Mouse (Mus musculus): ENCODE results near the gene Cbl. TPM values are rescaled to one million over a fixed set of nuclear protein-coding genes. Genes with fewer than 3 reads are reported as not detected.

Gene Cbl
- polyA plus RNA-seq, 1 experiment from 2014 or later = 5.1 TPM

- no peak for ATAC-seq (ENCODE audit: insufficient read depth)
- H3K9ac ChIP-seq = no peak overlapping the region
- 90% methylated on average over 4 of the region's 4 CpGs for WGBS (ENCODE audit: insufficient replicate concordance)
- H3K4me1 ChIP-seq (replicated peaks) = peaks cover 5% of the 10 kb centered on the region; the same call in 1 of the 2 replicates
- H3K27me3 ChIP-seq = no peaks in the 10 kb centered on the region
- peaks cover 11% of the 10 kb centered on the region; the same call in 1 of the 2 replicates for H3K36me3 ChIP-seq (replicated peaks)
- H3K4me3 ChIP-seq (replicated peaks) = no peak overlapping the region
- no peaks in the 10 kb centered on the region for H3K9me3 ChIP-seq (replicated peaks)
- H3K4me2 ChIP-seq = no peak overlapping the region
- no peak overlapping the region for H3K27ac ChIP-seq (replicated peaks)
Measured at GRCm38 (mm10) chr9:44212406-44212805, 21.4 kb downstream of the Cbl start.

DNA sequence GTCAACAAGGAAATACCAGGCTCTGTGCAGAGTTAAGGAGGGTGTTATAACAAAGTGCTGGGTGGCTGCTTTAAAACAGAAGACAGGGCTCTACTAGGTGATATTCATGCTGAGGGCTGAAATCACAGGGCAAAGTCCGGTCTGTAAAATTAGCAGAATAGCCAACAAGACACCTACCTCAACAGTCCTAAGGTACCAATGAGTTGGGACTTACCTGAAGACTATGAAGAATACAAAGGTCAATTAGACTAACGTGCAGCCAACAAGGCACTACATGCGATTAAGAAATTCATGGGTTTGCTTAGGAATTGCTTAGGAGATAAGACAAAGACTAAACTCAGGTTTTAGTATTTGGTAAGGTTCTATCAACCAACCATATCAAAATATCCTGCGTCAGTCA is 24.4 kb downstream of the Cbl start:
- no peak overlapping the region for H3K4me3 ChIP-seq (replicated peaks)
- no peak for ATAC-seq (ENCODE audit: insufficient read depth)
- H3K27me3 ChIP-seq = no peaks in the 10 kb centered on the region
- WGBS (ENCODE audit: insufficient replicate concordance) = 78% methylated on average over 4 of the region's 4 CpGs
- no peak overlapping the region for H3K27ac ChIP-seq (replicated peaks)
- peaks cover 11% of the 10 kb centered on the region; the same call in 1 of the 2 replicates for H3K36me3 ChIP-seq (replicated peaks)
- H3K9ac ChIP-seq = no peak overlapping the region
- no peak overlapping the region for H3K4me2 ChIP-seq
- peaks cover 5% of the 10 kb centered on the region for H3K4me1 ChIP-seq (replicated peaks)
- no peaks in the 10 kb centered on the region for H3K9me3 ChIP-seq (replicated peaks)

DNA sequence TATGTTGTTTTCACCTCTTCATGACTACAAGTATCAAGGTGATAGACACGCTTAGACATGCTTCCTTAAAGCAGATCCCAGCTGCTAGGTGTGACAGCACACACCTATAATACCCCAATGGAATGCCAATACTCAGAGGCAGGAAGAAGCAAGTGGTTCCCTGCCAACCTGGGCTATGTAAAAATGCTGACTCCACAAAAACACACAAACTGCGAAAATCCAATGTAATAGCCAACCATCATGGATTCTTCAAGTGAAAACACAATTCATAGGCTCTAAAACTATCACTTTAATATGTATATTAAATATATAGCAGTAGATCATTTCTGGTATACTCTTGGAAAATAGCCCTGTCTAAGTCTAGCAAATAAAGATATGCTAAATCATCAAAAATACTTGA is 26.0 kb downstream of the Cbl start:
- Histone ChIP-seq H3K4me1 (replicated peaks) (peaks cover 5% of the 10 kb centered on the region), H3K27ac (replicated peaks) (no peak overlapping the region), H3K36me3 (replicated peaks) (peaks cover 9% of the 10 kb centered on the region; the same call in 1 of the 2 replicates), H3K9ac (no peak overlapping the region), H3K9me3 (replicated peaks) (no peaks in the 10 kb centered on the region), H3K4me3 (replicated peaks) (no peak overlapping the region), H3K4me2 (no peak overlapping the region), H3K27me3 (no peaks in the 10 kb centered on the region)
- ATAC-seq (ENCODE audit: insufficient read depth) = no peak
- WGBS (ENCODE audit: insufficient replicate concordance) = 70% methylated on average over 2 of the region's 2 CpGs

DNA sequence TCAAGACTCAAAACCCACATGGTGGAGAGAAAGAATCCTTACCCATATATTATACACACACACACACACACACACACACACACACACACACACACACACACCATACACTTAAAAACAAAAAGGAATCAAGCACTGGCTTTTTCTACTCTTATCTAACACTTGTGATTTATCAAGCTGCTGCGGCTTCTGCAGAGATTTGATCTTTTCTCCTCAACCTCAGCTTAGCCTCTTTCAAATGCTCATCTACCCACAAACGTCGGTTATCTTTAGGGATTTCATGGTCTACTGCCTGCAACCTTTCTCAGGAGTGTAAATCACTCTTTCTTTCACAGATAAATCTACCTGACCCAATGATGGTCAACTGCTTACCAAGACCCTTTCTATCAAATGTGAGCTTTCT is 33.4 kb downstream of the Cbl start:
- no peaks in the 10 kb centered on the region for H3K4me1 ChIP-seq (replicated peaks)
- no peak for ATAC-seq (ENCODE audit: insufficient read depth)
- no peaks in the 10 kb centered on the region for H3K9me3 ChIP-seq (replicated peaks)
- no peaks in the 10 kb centered on the region for H3K27me3 ChIP-seq
- H3K9ac ChIP-seq = no peak overlapping the region
- no peak overlapping the region for H3K27ac ChIP-seq (replicated peaks)
- no peak overlapping the region for H3K4me2 ChIP-seq
- 55% methylated on average over 3 of the region's 3 CpGs for WGBS (ENCODE audit: insufficient replicate concordance)
- H3K36me3 ChIP-seq (replicated peaks) = peaks cover 29% of the 10 kb centered on the region
- no peak overlapping the region for H3K4me3 ChIP-seq (replicated peaks)

DNA sequence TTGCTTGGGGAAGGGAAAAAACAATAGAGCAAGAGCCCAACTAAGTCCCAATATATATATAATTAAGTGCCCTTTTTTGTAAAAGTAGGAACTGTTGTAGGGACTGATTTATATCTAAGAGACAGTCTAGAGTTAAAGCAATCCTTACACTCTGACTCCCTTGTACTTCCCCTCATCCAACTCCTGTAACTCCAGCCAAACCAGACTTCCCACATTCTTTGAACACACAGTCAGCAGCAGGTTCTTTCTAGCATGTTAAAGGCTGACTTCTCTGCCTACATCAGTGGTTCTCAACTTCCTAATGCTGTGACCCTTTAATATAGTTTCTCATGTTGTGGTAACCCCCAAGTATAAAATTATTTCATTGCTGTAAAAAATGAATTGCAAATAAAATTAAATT is 34.3 kb downstream of the Cbl start:
- Histone ChIP-seq H3K4me2 (no peak overlapping the region), H3K27me3 (no peaks in the 10 kb centered on the region), H3K27ac (replicated peaks) (no peak overlapping the region), H3K9ac (no peak overlapping the region), H3K36me3 (replicated peaks) (peaks cover 29% of the 10 kb centered on the region), H3K9me3 (replicated peaks) (no peaks in the 10 kb centered on the region), H3K4me3 (replicated peaks) (no peak overlapping the region), H3K4me1 (replicated peaks) (peaks cover under 1% of the 10 kb centered on the region; the same call in 1 of the 2 replicates)
- no peak for ATAC-seq (ENCODE audit: insufficient read depth)

DNA sequence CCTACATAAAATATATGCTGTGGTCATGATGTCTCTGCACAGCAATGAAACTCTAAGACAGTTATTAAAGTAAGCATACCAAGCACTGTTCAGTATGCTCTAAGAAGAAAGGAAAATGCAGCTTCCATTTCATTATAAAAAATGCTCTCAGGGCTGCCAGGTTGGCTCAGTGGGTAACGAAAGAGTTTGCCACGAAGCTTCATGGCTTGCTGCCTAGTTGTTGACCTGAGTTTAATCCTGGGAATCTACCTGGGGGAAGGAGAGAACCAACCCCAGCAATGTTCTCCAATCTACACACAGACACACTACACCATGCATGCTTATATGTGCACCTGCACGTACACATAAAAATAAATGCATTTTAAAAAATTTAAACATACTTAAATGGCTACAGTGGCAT is 34.7 kb downstream of the Cbl start:
- Histone ChIP-seq H3K9ac (no peak overlapping the region), H3K27me3 (no peaks in the 10 kb centered on the region), H3K36me3 (replicated peaks) (peaks cover 29% of the 10 kb centered on the region), H3K4me3 (replicated peaks) (no peak overlapping the region), H3K4me2 (no peak overlapping the region), H3K9me3 (replicated peaks) (no peaks in the 10 kb centered on the region), H3K4me1 (replicated peaks) (peaks cover 4% of the 10 kb centered on the region), H3K27ac (replicated peaks) (no peak overlapping the region)
- ATAC-seq (ENCODE audit: insufficient read depth) = no peak
- 77% methylated on average over 3 of the region's 3 CpGs for WGBS (ENCODE audit: insufficient replicate concordance)

DNA sequence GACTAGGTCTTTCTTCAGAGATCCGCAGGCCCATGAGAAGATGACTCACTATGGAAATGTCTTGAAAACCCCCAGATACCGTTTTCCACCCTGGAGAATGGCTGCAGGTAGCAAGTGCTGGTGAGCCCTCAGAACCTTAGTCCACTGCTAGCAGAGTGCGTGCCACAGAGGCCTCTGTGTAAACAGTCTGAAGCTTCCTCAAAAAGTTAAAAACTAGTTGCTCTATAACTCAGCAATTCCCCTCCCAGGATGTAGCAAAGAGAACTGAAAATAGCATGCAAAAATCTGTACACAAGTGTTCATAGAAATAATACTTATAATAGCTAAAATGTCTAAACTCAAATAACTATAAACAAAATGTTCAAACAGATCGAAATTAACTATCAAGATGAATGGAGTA is 37.5 kb downstream of the Cbl start:
- Histone ChIP-seq H3K4me3 (replicated peaks) (no peak overlapping the region), H3K27ac (replicated peaks) (no peak overlapping the region), H3K9me3 (replicated peaks) (no peaks in the 10 kb centered on the region), H3K4me2 (no peak overlapping the region), H3K27me3 (no peaks in the 10 kb centered on the region), H3K4me1 (replicated peaks) (peaks cover 14% of the 10 kb centered on the region), H3K36me3 (replicated peaks) (peaks cover 25% of the 10 kb centered on the region), H3K9ac (no peak overlapping the region)
- 64% methylated on average over 4 of the region's 4 CpGs for WGBS (ENCODE audit: insufficient replicate concordance)
- no peak for ATAC-seq (ENCODE audit: insufficient read depth)

DNA sequence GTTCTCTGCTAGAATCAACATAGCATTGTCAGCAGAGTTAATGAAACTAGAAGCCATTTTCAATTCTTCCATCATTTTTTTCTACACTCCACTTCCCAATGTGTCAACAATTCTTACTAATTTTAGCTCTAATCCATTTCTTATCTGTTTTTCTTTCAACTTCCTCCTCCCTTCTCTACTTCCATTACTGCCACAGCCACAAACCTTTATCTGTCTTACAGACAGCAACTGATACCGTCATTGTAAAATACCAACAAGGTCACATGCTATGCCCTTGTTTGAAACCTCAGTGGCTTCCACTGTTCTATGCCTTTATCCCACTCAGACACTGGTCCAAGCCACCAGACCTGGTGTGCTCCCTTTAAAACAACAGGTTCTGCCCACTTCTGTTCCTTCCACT is 39.8 kb downstream of the Cbl start:
- Histone ChIP-seq H3K4me3 (replicated peaks) (no peak overlapping the region), H3K4me1 (replicated peaks) (peaks cover 14% of the 10 kb centered on the region), H3K4me2 (no peak overlapping the region), H3K36me3 (replicated peaks) (peaks cover 13% of the 10 kb centered on the region), H3K9ac (no peak overlapping the region), H3K27ac (replicated peaks) (no peak overlapping the region), H3K27me3 (no peaks in the 10 kb centered on the region), H3K9me3 (replicated peaks) (no peaks in the 10 kb centered on the region)
- 9% methylated on average over 1 of the region's 1 CpGs for WGBS (ENCODE audit: insufficient replicate concordance)
- ATAC-seq (ENCODE audit: insufficient read depth) = no peak

- H3K27me3 ChIP-seq = no peaks in the 10 kb centered on the region
- no peak for ATAC-seq (ENCODE audit: insufficient read depth)
- 86% methylated on average over 5 of the region's 5 CpGs for WGBS (ENCODE audit: insufficient replicate concordance)
- no peak overlapping the region for H3K4me3 ChIP-seq (replicated peaks)
- no peak overlapping the region for H3K9ac ChIP-seq
- H3K4me2 ChIP-seq = no peak overlapping the region
- no peak overlapping the region for H3K27ac ChIP-seq (replicated peaks)
- no peaks in the 10 kb centered on the region for H3K9me3 ChIP-seq (replicated peaks)
- peaks cover 5% of the 10 kb centered on the region; the same call in 1 of the 2 replicates for H3K36me3 ChIP-seq (replicated peaks)
- peaks cover 14% of the 10 kb centered on the region for H3K4me1 ChIP-seq (replicated peaks)
Measured at GRCm38 (mm10) chr9:44192794-44193193, 41.1 kb downstream of the Cbl start.

DNA sequence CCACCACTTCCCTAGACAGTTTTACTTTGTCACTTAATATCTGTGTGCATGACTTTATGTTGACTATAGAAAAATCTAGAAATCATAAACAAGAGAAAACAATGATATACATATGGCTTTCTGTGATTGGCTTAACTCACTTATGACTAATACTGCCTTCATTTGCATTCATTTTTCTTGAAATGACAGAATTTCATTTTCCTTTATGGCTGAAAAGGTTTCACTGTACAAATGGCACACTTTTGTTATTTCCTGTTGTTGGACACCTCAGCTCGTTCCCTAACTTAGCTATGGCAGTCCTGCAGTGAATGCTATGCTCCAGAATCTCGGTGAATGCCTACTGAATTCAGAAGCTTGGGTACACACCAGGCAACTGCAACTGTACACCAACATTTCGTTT is 41.5 kb downstream of the Cbl start:
- no peaks in the 10 kb centered on the region for H3K27me3 ChIP-seq
- 58% methylated on average over 3 of the region's 3 CpGs for WGBS (ENCODE audit: insufficient replicate concordance)
- H3K4me2 ChIP-seq = no peak overlapping the region
- H3K27ac ChIP-seq (replicated peaks) = no peak overlapping the region
- H3K9ac ChIP-seq = no peak overlapping the region
- H3K9me3 ChIP-seq (replicated peaks) = no peaks in the 10 kb centered on the region
- no peak overlapping the region for H3K4me3 ChIP-seq (replicated peaks)
- no peak for ATAC-seq (ENCODE audit: insufficient read depth)
- peaks cover 19% of the 10 kb centered on the region for H3K4me1 ChIP-seq (replicated peaks)
- H3K36me3 ChIP-seq (replicated peaks) = peaks cover under 1% of the 10 kb centered on the region; the same call in 1 of the 2 replicates

GRCm38 (mm10) chr9:44191166-44191565 is 42.7 kb downstream of the Cbl start:
- Histone ChIP-seq H3K4me3 (replicated peaks) (no peak overlapping the region), H3K9me3 (replicated peaks) (no peaks in the 10 kb centered on the region), H3K4me1 (replicated peaks) (peaks cover 21% of the 10 kb centered on the region), H3K4me2 (no peak overlapping the region), H3K9ac (no peak overlapping the region), H3K36me3 (replicated peaks) (0 out of 2 replicates have a peak, but pooled peaks cover 2% of the 10 kb centered on the region), H3K27ac (replicated peaks) (no peak overlapping the region), H3K27me3 (no peaks in the 10 kb centered on the region)
- ATAC-seq (ENCODE audit: insufficient read depth) = no peak
- WGBS (ENCODE audit: insufficient replicate concordance) = 71% methylated on average over 3 of the region's 3 CpGs

DNA sequence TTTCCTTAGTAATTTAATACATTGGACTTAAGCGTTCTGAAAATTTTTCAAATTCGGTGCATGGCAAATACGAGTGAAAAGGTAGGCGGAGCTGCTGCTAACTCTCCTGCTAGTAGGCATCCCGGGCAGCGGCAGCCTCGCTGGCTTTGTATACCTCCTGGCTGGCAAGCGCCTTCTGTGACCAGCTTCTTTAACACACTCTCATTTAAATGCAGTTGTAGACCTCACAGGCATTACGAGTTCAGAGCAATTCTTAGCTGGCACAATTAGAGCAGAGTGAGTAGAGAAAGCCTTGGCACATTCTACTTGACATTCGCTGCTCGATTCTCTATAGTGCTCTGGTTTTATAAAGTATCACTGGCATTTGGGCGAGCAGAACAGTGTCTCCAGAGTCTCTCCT is 45.6 kb downstream of the Cbl start:
- Histone ChIP-seq H3K9me3 (replicated peaks) (no peaks in the 10 kb centered on the region), H3K27me3 (no peaks in the 10 kb centered on the region), H3K36me3 (replicated peaks) (0 out of 2 replicates have a peak, but pooled peaks cover 4% of the 10 kb centered on the region), H3K27ac (replicated peaks) (no peak overlapping the region), H3K4me3 (replicated peaks) (no peak overlapping the region), H3K4me1 (replicated peaks) (peaks cover 8% of the 10 kb centered on the region), H3K4me2 (no peak overlapping the region), H3K9ac (no peak overlapping the region)
- ATAC-seq (ENCODE audit: insufficient read depth) = no peak
- 81% methylated on average over 12 of the region's 12 CpGs for WGBS (ENCODE audit: insufficient replicate concordance)

Measured in liver, embryonic 15.5 days (tissue).